Mouse (Mus musculus): ENCODE results near the gene Gnmt. TPM values are rescaled to one million over a fixed set of nuclear protein-coding genes. Genes with fewer than 3 reads are reported as not detected.

Gene Gnmt
- total and polyA plus RNA-seq, 3 experiments = 0.13 to 0.71 (median 0.38) TPM

- no peak overlapping the region for H3K27ac ChIP-seq (ENCODE audit: insufficient read depth, low read depth)
- TF ChIP-seq USF1 (IDR thresholded peaks at IDR 0.05; ENCODE audit: low read depth, low read length) (no peak), RAD21 (IDR thresholded peaks at IDR 0.05; ENCODE audit: low read depth, low read length) (no peak), SMC3 (IDR thresholded peaks at IDR 0.05; ENCODE audit: low read depth, low read length) (no peak), BHLHE40 (IDR thresholded peaks at IDR 0.05; ENCODE audit: low read depth, low read length) (no peak), SIN3A (IDR thresholded peaks at IDR 0.05; ENCODE audit: low read length) (no peak), HCFC1 (IDR thresholded peaks at IDR 0.05; ENCODE audit: low read depth, low read length) (no peak)
- H3K9me3 ChIP-seq (replicated peaks; ENCODE audit: low read length) = no peaks in the 10 kb centered on the region
- H3K27me3 ChIP-seq (replicated peaks) = no peaks in the 10 kb centered on the region
- peaks cover 3% of the 10 kb centered on the region; the same call in 1 of the 2 replicates for H3K79me2 ChIP-seq (replicated peaks; ENCODE audit: control insufficient read depth, extremely low read depth, insufficient read depth, poor library complexity, severe bottlenecking)
- dilution Hi-C loops (cut with MboI; ENCODE audit: extremely low pct_ligation_motif_present, extremely low pct_unique_long_range_greater_than_20kb, low sequenced_read_pairs) (no loop called here), in situ Hi-C loops (cut with MboI; ENCODE audit: low pct_ligation_motif_present, low pct_unique_long_range_greater_than_20kb, low sequenced_read_pairs) (no loop called here)
- no peak overlapping the region for H3K4me3 ChIP-seq (replicated peaks in 1 of 3; ENCODE audit: low read depth in 2 of 3, low read length in 2 of 3, poor library complexity in 1 of 3)
- H3K4me1 ChIP-seq (ENCODE audit: control insufficient read depth in 1 of 2, insufficient read depth in 2 of 2) = peaks cover 8 to 19% of the 10 kb centered on the region in 2 experiments
- peaks cover 8 to 70% of the 10 kb centered on the region in 2 experiments for H3K36me3 ChIP-seq (replicated peaks in 1 of 2; ENCODE audit: control insufficient read depth in 1 of 2, insufficient read depth in 1 of 2, low read length in 1 of 2)
- no peak overlapping the region for H3K4me2 ChIP-seq (ENCODE audit: insufficient read depth, low read depth, poor library complexity, severe bottlenecking)
- no peak for DNase-seq (ENCODE audit: extremely low read depth)
- H3K9ac ChIP-seq (ENCODE audit: insufficient read depth, low read depth) = no peak overlapping the region
Measured at GRCm38 (mm10) chr17:46698515-46698914, 30.5 kb downstream of the Gnmt start.

- no peaks in the 10 kb centered on the region; the same call in 1 of the 2 replicates for H3K79me2 ChIP-seq (replicated peaks; ENCODE audit: control insufficient read depth, extremely low read depth, insufficient read depth, poor library complexity, severe bottlenecking)
- no peak for TF ChIP-seq E2F4 (IDR thresholded peaks at IDR 0.05; ENCODE audit: insufficient replicate concordance, low read depth, low read length)
- TF ChIP-seq ZNF384 (IDR thresholded peaks at IDR 0.05; ENCODE audit: low read depth, low read length) = no peak
- TF ChIP-seq MAFK (IDR thresholded peaks at IDR 0.05; ENCODE audit: insufficient replicate concordance, low read length) = no peak
- no peak for TF ChIP-seq TCF12 (IDR thresholded peaks at IDR 0.05; ENCODE audit: low read depth, low read length)
- no peak for TF ChIP-seq MYC (IDR thresholded peaks at IDR 0.05; ENCODE audit: low read depth, low read length)
- TF ChIP-seq IRF4 (IDR thresholded peaks at IDR 0.05; ENCODE audit: low read depth, low read length) = no peak
- TF ChIP-seq TBP (conservative IDR thresholded peaks at IDR 0.05; ENCODE audit: low read depth, low read length) = no peak
- no peak for TF ChIP-seq CHD1 (IDR thresholded peaks at IDR 0.05; ENCODE audit: low read depth, low read length)
- no peak for TF ChIP-seq BHLHE40 (IDR thresholded peaks at IDR 0.05; ENCODE audit: low read depth, low read length)
- TF ChIP-seq MAZ (IDR thresholded peaks at IDR 0.05; ENCODE audit: low read depth, low read length) = no peak
- no peak for TF ChIP-seq HCFC1 (IDR thresholded peaks at IDR 0.05; ENCODE audit: low read depth, low read length)
- no peak for TF ChIP-seq USF1 (IDR thresholded peaks at IDR 0.05; ENCODE audit: low read depth, low read length)
- no peak for TF ChIP-seq JUND (conservative IDR thresholded peaks at IDR 0.05; ENCODE audit: low read depth, low read length)
- TF ChIP-seq ELF1 (IDR thresholded peaks at IDR 0.05; ENCODE audit: low read depth, low read length) = no peak
- TF ChIP-seq EP300 (IDR thresholded peaks at IDR 0.05; ENCODE audit: low read length) = no peak
- no peak for TF ChIP-seq UBTF (IDR thresholded peaks at IDR 0.05; ENCODE audit: low read depth, low read length)
- no peak for TF ChIP-seq ZKSCAN1 (IDR thresholded peaks at IDR 0.05; ENCODE audit: borderline replicate concordance, low read depth, low read length)
- in situ Hi-C loops (cut with MboI; ENCODE audit: low pct_ligation_motif_present, low pct_unique_long_range_greater_than_20kb, low sequenced_read_pairs) = no loop called here
- dilution Hi-C loops (cut with MboI; ENCODE audit: extremely low pct_ligation_motif_present, extremely low pct_unique_long_range_greater_than_20kb, low sequenced_read_pairs) = no loop called here
- no peak overlapping the region for H3K4me3 ChIP-seq (replicated peaks in 1 of 3; ENCODE audit: low read depth in 2 of 3, low read length in 2 of 3, poor library complexity in 1 of 3)
- no peak for DNase-seq (ENCODE audit: extremely low read depth)
- peaks cover 9 to 72% of the 10 kb centered on the region in 2 experiments for H3K36me3 ChIP-seq (replicated peaks in 1 of 2; ENCODE audit: control insufficient read depth in 1 of 2, insufficient read depth in 1 of 2, low read length in 1 of 2)
- H3K4me1 ChIP-seq (ENCODE audit: control insufficient read depth in 1 of 2, insufficient read depth in 2 of 2) = no peaks in the 10 kb centered on the region
- no peak overlapping the region for H3K9ac ChIP-seq (ENCODE audit: insufficient read depth, low read depth)
- no peak overlapping the region for H3K4me2 ChIP-seq (ENCODE audit: insufficient read depth, low read depth, poor library complexity, severe bottlenecking)
- no peak overlapping the region for H3K27ac ChIP-seq (ENCODE audit: insufficient read depth, low read depth)
- no peaks in the 10 kb centered on the region for H3K27me3 ChIP-seq (replicated peaks)
- no peaks in the 10 kb centered on the region for H3K9me3 ChIP-seq (replicated peaks; ENCODE audit: low read length)
Measured at GRCm38 (mm10) chr17:46694517-46695063, 34.4 kb downstream of the Gnmt start.

Data from CH12.LX (cell line).